In genomic region chr14:27298875-27299274, GRCm38 (mm10) we compare ENCODE assay signal across 21 mouse cellular contexts.
"Had no signal": no experiment of that assay in that cellular context is flagged by ENCODE, and none has a peak within 500 bp of the region (broad histone marks: within the 10 kb centered on the region; RNA-seq: fewer than 3 reads in every experiment).

No protein-coding gene starts in this region.

- H3K4me2 ChIP-seq: lung, embryonic 15.5 days; midbrain, embryonic 12.5 days; midbrain, embryonic 15.5 days; neural tube, embryonic 12.5 days; neural tube, embryonic 15.5 days had no signal

- H3K27ac ChIP-seq: kidney, postnatal 0 days; left cerebral cortex, adult 2 months; liver, embryonic 14.5 days; lung, embryonic 15.5 days; macrophage; midbrain, embryonic 12.5 days; midbrain, embryonic 15.5 days; neural tube, embryonic 12.5 days; neural tube, embryonic 15.5 days; stomach, postnatal 0 days had no signal

- H3K4me1 ChIP-seq: lung, embryonic 15.5 days; midbrain, embryonic 12.5 days; midbrain, embryonic 15.5 days; neural tube, embryonic 12.5 days; neural tube, embryonic 15.5 days had no signal

- H3K36me3 ChIP-seq: lung, embryonic 15.5 days; midbrain, embryonic 12.5 days; midbrain, embryonic 15.5 days; neural tube, embryonic 12.5 days; neural tube, embryonic 15.5 days had no signal

- ATAC-seq: inflammation-experienced regulatory T-cells, adult 6 months; intestine, embryonic 16.5 days; midbrain, embryonic 15.5 days had no signal

- H3K27me3 ChIP-seq: lung, embryonic 15.5 days; midbrain, embryonic 12.5 days; midbrain, embryonic 15.5 days; neural tube, embryonic 12.5 days; neural tube, embryonic 15.5 days had no signal

- H3K4me3 ChIP-seq: left cerebral cortex, adult 2 months; lung, embryonic 15.5 days; midbrain, embryonic 12.5 days; midbrain, embryonic 15.5 days; neural tube, embryonic 12.5 days; neural tube, embryonic 15.5 days had no signal

- H3K9me3 ChIP-seq: lung, embryonic 15.5 days; midbrain, embryonic 12.5 days; midbrain, embryonic 15.5 days; neural tube, embryonic 12.5 days; neural tube, embryonic 15.5 days had no signal

- DNase-seq: kidney, adult 18-20 months; kidney, postnatal 25 days; layer of hippocampus, postnatal 36 days; right cerebral cortex, adult 18-20 months; right cerebral cortex, postnatal 14 days; right cerebral cortex, postnatal 4 days; thymus, adult 2 months; thymus, postnatal 14 days; thymus, postnatal 4 days had no signal

- H3K9ac ChIP-seq: liver, embryonic 14.5 days; lung, embryonic 15.5 days; midbrain, embryonic 12.5 days; midbrain, embryonic 15.5 days; neural tube, embryonic 12.5 days; neural tube, embryonic 15.5 days had no signal
